Mouse (Mus musculus) kidney, adult 2 months (tissue): ENCODE data around the gene Fat1. TPM values are rescaled to one million over a fixed set of nuclear protein-coding genes. Genes with fewer than 3 reads are reported as not detected.

Experiments used
- DNase-seq: peaks from one replicate; pipeline ENCODE4 v3.0.0; 2021
- H3K27ac ChIP-seq: fragments of 200-500 bp; 2 replicates; pipeline ENCODE4 v1.5.1; 2012; ENCODE audit warnings: low read depth, low read length, control low read depth, inconsistent platforms; ENCODE audit not compliant: insufficient read depth
- H3K27me3 ChIP-seq: fragments of 200-500 bp; replicated peaks from 2 replicates; pipeline ENCODE4 v1.6.1; 2012; ENCODE audit warnings: mild to moderate bottlenecking, moderate library complexity, low read length, inconsistent platforms; ENCODE audit not compliant: control insufficient read depth, insufficient read depth
- H3K36me3 ChIP-seq: fragments of 200-500 bp; 2 replicates; pipeline ENCODE4 v1.6.1; 2012; ENCODE audit warnings: mild to moderate bottlenecking, moderate library complexity, low read length, inconsistent platforms; ENCODE audit not compliant: control insufficient read depth, insufficient read depth
- H3K4me1 ChIP-seq: fragments of 200-500 bp; 2 replicates; pipeline ENCODE4 v1.6.1; 2011; ENCODE audit warnings: low read length; ENCODE audit not compliant: control insufficient read depth, insufficient read depth
- H3K4me3 ChIP-seq: fragments of 200-500 bp; 2 replicates; pipeline ENCODE4 v1.5.1; 2011; ENCODE audit warnings: mild to moderate bottlenecking, low read depth, low read length, control low read depth; ENCODE audit not compliant: insufficient read depth
- CTCF ChIP-seq: fragments of 200-500 bp; conservative IDR thresholded peaks from 2 replicates; pipeline ENCODE4 v1.5.1; 2011; ENCODE audit warnings: low read depth, mild to moderate bottlenecking, control low read depth, low read length, moderate library complexity, mixed read lengths; ENCODE audit not compliant: insufficient read depth, insufficient read length
- POLR2A ChIP-seq: fragments of 200-500 bp; IDR thresholded peaks from one replicate; pipeline ENCODE4 v1.6.1; 2011; ENCODE audit warnings: low read depth, low read length, control low read depth
- WGBS: fragments of 180-500 bp; shearing (Covaris S2); methylation state at CpG from one replicate; pipeline ENCODE4 v1.1.7; 2018; 5-methylcytosine and 5-hydroxymethylcytosine counted together
- polyA plus RNA-seq: library from polyadenylated mRNA; depleted of rRNA; stranded (reverse); fragments of >200 nt; gene quantifications from 2 replicates; pipeline ENCODE4 v1.2.3, GENCODE M21; 2012; rRNA removed

Fat1 gene
- 16.7 and 24.6 TPM in 2 replicates for polyA plus RNA-seq

DNA sequence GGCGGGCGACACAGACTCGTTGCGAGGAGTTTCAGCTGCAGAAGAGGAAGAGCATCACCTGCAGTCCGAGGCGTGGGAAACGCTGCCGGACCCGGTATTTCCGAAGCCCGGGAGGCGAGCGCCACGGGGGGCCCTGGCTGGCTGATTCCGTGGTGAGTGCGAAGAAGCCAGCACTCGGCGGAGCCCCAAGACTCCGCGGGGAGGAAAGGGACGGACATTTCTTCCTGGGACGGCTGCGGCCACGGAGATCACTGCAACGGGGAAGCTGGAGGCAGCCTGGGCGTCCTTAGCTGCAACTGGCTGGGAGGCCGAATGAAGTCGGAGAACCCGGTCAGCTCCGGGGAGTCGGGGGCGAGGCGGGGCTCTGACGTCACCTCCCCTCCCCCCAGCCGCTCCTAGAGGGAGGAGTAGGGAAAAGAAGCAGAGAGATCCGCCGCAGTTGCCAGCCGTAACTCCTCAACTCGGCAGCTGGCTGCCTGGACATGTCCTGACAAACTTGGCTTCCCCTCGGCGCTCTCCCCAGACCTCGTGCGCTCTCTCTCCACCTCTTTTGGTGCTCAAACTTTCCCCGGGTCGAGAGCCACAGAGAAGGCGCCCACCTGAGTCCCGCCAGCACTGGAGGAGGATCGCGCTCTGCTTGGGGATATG lies at the start of gene Fat1:
Gene Fat1, plus strand, starts transcription at position 598 of the 648 bp plus-strand sequence.
- Histone ChIP-seq H3K36me3 (no peaks in the 10 kb centered on the region), H3K27ac (peak within 1 kb of the TSS; percentile 61; the same call in 1 of the 2 replicates), H3K4me3 (peak within 1 kb of the TSS; percentile 60), H3K4me1 (no peaks in the 10 kb centered on the region; the same call in 1 of the 2 replicates), H3K27me3 (no peaks in the 10 kb centered on the region)
- TF ChIP-seq POLR2A (peak; percentile 73), CTCF (no peak; the same call in 1 of the 2 replicates)
- WGBS = under 1% methylated on average over 49 of the region's 49 CpGs
- DNase-seq = peak; percentile 92

DNA sequence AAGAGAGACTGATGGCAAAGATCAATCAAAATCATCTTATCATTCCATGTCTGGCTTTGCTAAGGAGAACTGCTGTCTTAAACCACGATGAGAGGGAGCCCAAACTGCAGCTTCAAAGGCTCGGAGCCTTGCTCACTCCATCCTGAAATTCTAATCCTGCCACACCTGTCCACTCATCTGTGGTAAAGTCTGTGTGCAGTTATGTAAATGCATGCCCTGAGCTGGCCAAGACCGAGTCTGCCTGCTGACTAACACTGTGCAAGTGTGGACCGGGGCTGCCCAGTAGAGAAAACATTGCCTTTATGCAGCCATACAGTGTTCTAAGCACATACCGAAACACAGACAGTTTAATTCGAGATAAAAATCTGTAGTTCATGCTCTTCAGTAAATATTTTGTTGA lies 40.6 kb upstream of the Fat1 start:
- no peaks in the 10 kb centered on the region for H3K27me3 ChIP-seq
- TF ChIP-seq CTCF (no peak), POLR2A (no peak)
- 51% methylated on average over 6 of the region's 6 CpGs for WGBS
- no peaks in the 10 kb centered on the region for H3K36me3 ChIP-seq
- no peaks in the 10 kb centered on the region for H3K4me1 ChIP-seq
- H3K4me3 ChIP-seq = no peak overlapping the region
- no peak overlapping the region for H3K27ac ChIP-seq
- DNase-seq = peak; percentile 3

DNA sequence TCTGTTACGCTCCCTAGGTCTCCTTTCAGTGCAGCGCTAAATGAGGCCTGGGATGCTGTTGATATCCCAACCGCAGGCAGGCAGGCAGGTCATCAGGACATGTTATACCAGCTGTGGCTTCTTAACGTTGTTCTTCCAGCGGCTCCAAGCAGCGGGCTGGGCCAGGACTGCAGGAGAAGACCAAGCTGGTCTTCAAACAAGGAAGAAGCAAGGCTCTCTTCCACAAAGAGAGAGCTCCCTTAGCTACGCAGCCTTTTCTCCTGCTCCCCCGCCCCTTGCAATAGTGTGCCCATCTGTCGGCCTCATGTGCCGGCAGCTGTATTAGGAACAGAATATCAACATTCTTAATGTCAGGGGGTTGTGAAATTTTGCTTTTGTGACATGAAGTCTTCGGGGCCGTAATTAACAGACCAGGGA lies 35.7 kb upstream of the Fat1 start:
- Histone ChIP-seq H3K27me3 (no peaks in the 10 kb centered on the region), H3K27ac (no peak overlapping the region), H3K36me3 (no peaks in the 10 kb centered on the region), H3K4me1 (no peaks in the 10 kb centered on the region), H3K4me3 (no peak overlapping the region)
- no peak for DNase-seq
- WGBS = 59% methylated on average over 12 of the region's 12 CpGs
- TF ChIP-seq CTCF (no peak), POLR2A (no peak)

DNA sequence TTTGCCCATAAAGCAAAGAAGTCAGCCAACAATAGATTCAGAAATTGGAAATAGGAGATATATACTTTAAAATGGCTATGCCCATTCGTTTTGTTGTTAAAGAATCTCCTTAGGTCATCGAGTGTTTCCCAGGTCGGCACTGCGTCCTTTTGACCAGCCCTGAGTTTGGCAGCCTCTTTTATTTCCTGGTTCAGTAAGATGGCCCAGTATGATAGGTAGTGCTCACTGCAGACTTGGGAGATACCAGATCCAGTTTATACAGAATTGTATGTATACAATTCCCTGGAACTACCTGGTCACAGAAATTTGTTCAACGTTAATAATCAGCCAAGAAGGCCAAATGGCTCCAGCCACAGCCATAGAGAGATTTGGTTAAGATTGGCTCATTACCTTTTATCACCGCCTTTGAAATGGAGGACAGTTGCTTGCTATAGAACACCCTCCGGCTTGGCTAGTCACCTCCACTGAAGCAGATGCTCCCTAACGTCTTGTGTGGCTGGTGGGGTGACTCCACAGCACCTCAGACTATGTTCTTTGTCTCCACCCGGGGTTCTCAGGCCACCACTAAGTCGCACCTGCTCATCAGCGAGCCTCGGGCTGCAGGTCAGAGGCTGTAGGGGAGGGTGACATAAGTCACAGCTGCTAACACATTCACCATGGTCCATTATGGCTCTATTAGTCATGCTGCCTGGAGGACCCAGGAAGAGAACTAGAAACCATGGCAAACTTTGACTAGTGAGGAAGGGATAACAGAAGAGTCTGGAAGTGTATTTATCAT lies 23.9 kb upstream of the Fat1 start:
- no peak overlapping the region for H3K27ac ChIP-seq
- DNase-seq = no peak
- H3K27me3 ChIP-seq = no peaks in the 10 kb centered on the region
- H3K4me3 ChIP-seq = no peak overlapping the region
- 50% methylated on average over 12 of the region's 12 CpGs for WGBS
- no peaks in the 10 kb centered on the region for H3K4me1 ChIP-seq
- no peaks in the 10 kb centered on the region for H3K36me3 ChIP-seq
- TF ChIP-seq POLR2A (no peak), CTCF (no peak)

DNA sequence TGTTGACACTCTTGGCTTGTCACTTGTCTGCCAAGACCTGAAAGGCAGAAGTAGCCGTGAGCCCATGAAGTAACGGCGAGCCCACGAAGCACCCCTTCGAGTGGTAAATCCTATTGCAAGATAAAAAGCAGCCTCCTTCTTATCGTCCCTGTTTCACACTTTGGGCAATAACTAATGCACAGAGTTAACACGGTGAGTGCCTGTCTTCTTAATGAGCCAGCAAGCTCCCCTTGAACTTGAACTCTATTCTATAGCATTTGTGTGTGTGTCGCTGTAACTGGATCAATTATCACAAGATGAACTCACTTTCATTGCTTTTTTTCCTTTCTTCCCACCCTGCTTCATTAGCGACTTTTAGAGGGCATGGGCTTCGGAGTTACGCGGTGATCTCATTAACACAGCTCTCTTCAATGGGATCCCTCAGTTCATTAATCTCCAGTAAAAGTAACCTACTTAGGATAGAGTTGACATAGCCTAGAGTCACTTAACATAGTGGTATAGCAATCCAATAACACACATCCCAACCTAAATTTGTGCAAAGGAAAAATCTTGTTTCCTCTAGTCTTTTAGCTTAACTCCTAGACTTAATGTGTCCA lies 15.7 kb upstream of the Fat1 start:
- no peak for DNase-seq
- Histone ChIP-seq H3K27me3 (no peaks in the 10 kb centered on the region), H3K4me1 (no peaks in the 10 kb centered on the region), H3K36me3 (no peaks in the 10 kb centered on the region), H3K4me3 (no peak overlapping the region), H3K27ac (no peak overlapping the region)
- TF ChIP-seq CTCF (no peak), POLR2A (no peak)
- 93% methylated on average over 12 of the region's 12 CpGs for WGBS

DNA sequence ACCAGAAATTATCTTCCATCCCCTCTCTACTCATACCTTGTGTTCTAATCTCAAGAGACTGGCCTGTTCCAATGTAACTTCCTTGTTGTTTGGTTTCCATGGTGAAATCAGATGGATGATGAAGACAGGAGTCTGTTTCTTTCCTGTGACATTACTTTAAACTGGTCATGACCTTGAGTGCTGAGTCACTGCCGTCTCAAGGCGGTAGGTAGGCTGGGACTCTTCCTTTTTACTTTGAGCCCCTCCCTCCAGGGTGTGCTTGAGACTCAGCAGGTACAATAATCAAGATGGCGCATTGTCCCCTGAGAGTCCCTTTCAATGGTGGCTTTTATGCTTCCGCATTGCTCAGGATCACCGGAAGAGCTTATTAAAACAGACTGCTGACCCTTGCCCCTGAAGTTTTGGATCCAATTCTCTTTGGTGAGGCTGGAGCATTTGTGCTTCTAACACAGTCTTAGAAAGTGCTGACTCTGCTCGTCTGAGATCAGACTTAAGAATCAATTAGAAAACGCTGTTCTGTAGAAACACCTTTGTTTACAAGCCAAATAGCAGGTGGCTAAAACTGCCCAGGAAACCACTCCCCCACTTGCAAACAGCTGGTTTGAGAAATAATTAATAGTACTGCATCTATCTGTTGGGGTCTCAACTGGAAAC lies 14.7 kb upstream of the Fat1 start:
- no peaks in the 10 kb centered on the region for H3K4me1 ChIP-seq
- no peak for DNase-seq
- TF ChIP-seq CTCF (no peak), POLR2A (no peak)
- WGBS = 66% methylated on average over 7 of the region's 7 CpGs
- no peak overlapping the region for H3K27ac ChIP-seq
- H3K27me3 ChIP-seq = no peaks in the 10 kb centered on the region
- no peak overlapping the region for H3K4me3 ChIP-seq
- no peaks in the 10 kb centered on the region for H3K36me3 ChIP-seq

DNA sequence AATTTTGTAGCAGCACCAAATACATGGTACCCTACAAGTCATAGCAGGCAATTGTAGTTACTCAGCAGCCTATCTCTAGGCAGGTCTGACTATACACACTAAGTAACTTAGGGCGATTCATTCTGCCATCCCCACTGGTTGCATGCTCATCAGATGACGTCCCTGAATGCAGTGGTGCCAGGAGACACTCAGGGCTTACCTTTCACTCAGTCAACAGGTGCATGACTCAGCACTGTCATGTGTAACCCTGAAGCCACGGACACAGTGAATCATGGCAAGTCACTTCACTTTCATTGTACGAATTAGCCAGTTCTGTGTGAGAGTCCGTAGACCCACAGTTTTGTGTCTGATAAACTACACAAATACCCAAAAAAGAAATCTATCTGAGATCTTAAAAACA lies 10.3 kb upstream of the Fat1 start:
- H3K27ac ChIP-seq = no peak overlapping the region
- WGBS = 89% methylated on average over 5 of the region's 5 CpGs
- no peak for DNase-seq

More for the DNA sequence above, 10.3 kb upstream of the Fat1 start:
- Histone ChIP-seq H3K4me1 (no peaks in the 10 kb centered on the region), H3K4me3 (no peak overlapping the region), H3K27me3 (no peaks in the 10 kb centered on the region), H3K36me3 (no peaks in the 10 kb centered on the region)
- TF ChIP-seq CTCF (no peak), POLR2A (no peak)
